Mouse (Mus musculus): Measurements from ENCODE around the gene Cfap61.

DNA sequence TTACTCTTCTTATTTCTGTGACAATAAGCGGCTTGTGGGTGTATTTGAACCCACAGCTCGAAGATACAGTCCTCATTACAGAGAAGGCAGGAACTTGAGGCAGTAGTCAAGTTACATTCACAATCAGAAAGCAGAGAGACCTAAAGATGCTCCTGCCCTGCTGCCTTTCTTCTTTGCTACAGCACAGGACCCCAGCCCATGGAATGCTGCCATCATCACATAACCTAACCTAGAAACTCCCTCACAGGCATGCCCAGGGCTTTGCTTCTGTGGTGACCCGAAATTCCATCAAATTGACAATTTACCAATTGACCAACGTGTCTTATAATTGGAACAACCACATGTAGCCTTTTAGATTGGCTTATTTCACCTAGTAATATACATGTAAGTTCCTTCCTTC lies 212.7 kb downstream of the Cfap61 start:
- no peak for TF ChIP-seq CTCF (IDR thresholded peaks at IDR 0.05; ENCODE audit: low read depth, low read length)
- TF ChIP-seq POLR2A (IDR thresholded peaks at IDR 0.05; ENCODE audit: extremely low read depth, insufficient read depth, low read length): no peak
